ENCODE assay signal across 8 mouse cellular contexts in the genomic region with DNA sequence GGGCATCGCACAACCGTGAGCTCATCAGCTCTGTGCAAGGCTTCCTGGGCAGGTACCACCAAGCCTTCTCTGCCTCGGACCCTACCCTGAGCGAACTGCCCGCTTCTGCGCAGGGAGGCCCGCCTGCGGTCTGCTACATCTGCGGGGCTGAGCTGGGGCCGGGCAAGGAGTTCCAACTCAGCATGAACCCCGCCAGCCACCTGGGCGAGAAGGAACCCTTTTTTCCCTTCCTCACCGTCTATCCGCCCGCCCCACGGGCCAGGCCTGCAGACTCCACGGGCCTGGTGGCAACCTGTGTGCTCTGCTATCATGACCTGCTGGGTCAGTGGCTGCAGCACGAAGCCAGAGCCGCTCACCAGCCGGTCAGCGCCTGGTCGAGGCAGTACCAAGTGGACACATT. TPM values are rescaled to one million over a fixed set of nuclear protein-coding genes. Genes with fewer than 3 reads are reported as not detected.
DNase-seq lines count a peak whose midpoint lies in the region; ATAC-seq and TF ChIP-seq lines count a peak whose summit lies in the region.

No protein-coding gene starts in this region.

- no peak overlapping the region for H3K27ac ChIP-seq in left cerebral cortex, adult 2 months
- H3K27ac ChIP-seq in embryonic facial prominence, embryonic 13.5 days: peak overlapping the region; percentile 45; the same call in 1 of the 2 replicates
- H3K27ac ChIP-seq in intestine, embryonic 15.5 days: no peak overlapping the region; the same call in 1 of the 2 replicates
- H3K27ac ChIP-seq in neural tube, embryonic 13.5 days (replicated peaks): no peak overlapping the region

- intact Hi-C loops in left cerebral cortex, adult 2 months (cut with DNase I): no loop called here
- intact Hi-C loops in left cerebral cortex, postnatal 4 days (cut with DNase I): no loop called here

- H3K4me2 ChIP-seq in embryonic facial prominence, embryonic 13.5 days: peak overlapping the region; percentile 97
- H3K4me2 ChIP-seq in intestine, embryonic 15.5 days (replicated peaks): peak overlapping the region; percentile 97
- peak overlapping the region; percentile 82 for H3K4me2 ChIP-seq in neural tube, embryonic 13.5 days

- peak overlapping the region; percentile 84 for H3K9ac ChIP-seq in embryonic facial prominence, embryonic 13.5 days
- H3K9ac ChIP-seq in intestine, embryonic 15.5 days: peak overlapping the region; percentile 59
- peak overlapping the region; percentile 82 for H3K9ac ChIP-seq in neural tube, embryonic 13.5 days

- no peak for TF ChIP-seq CTCF in left cerebral cortex, adult 2 months (IDR thresholded peaks at IDR 0.05)

- H3K4me3 ChIP-seq in left cerebral cortex, adult 2 months: peak overlapping the region; percentile 47
- peak overlapping the region; percentile 77 for H3K4me3 ChIP-seq in embryonic facial prominence, embryonic 13.5 days
- H3K4me3 ChIP-seq in intestine, embryonic 15.5 days (replicated peaks): peak overlapping the region; percentile 67
- peak overlapping the region; percentile 63 for H3K4me3 ChIP-seq in neural tube, embryonic 13.5 days

- DNase-seq in left cerebral cortex, adult 2 months (ENCODE audit: extremely low spot score in 1 of 2, low spot score in 2 of 2): no peak
- DNase-seq in left cerebral cortex, postnatal 4 days: no peak
- no peak for DNase-seq in thymus, postnatal 0 days (ENCODE audit: low spot score)
- no peak for DNase-seq in cerebellum, adult 11-12 months

- H3K27me3 ChIP-seq in embryonic facial prominence, embryonic 13.5 days: 0 out of 2 replicates have a peak, but pooled peaks cover 9% of the 10 kb centered on the region
- H3K27me3 ChIP-seq in intestine, embryonic 15.5 days (replicated peaks): peaks cover 11% of the 10 kb centered on the region; the same call in 1 of the 2 replicates
- H3K27me3 ChIP-seq in neural tube, embryonic 13.5 days: peaks cover 25% of the 10 kb centered on the region

- peaks cover 89% of the 10 kb centered on the region for H3K4me1 ChIP-seq in embryonic facial prominence, embryonic 13.5 days
- H3K4me1 ChIP-seq in intestine, embryonic 15.5 days (replicated peaks): peaks cover 84% of the 10 kb centered on the region
- peaks cover 93% of the 10 kb centered on the region for H3K4me1 ChIP-seq in neural tube, embryonic 13.5 days (replicated peaks)

- no peak for ATAC-seq in embryonic facial prominence, embryonic 13.5 days (ENCODE audit: insufficient number of reproducible peaks, insufficient read depth, low FRiP score, low TSS enrichment, low read depth)
- ATAC-seq in intestine, embryonic 15.5 days: no peak
- ATAC-seq in neural tube, embryonic 13.5 days (ENCODE audit: low read depth): no peak
- no peak for ATAC-seq in erythroid progenitor cell, adult 5-6 weeks (replicated peaks; ENCODE audit: low FRiP score, poor library complexity, severe bottlenecking)

- H3K9me3 ChIP-seq in embryonic facial prominence, embryonic 13.5 days: no peaks in the 10 kb centered on the region
- H3K9me3 ChIP-seq in intestine, embryonic 15.5 days: no peaks in the 10 kb centered on the region
- no peaks in the 10 kb centered on the region for H3K9me3 ChIP-seq in neural tube, embryonic 13.5 days

- WGBS in embryonic facial prominence, embryonic 13.5 days: 10% methylated on average over 22 of the region's 22 CpGs
- 22% methylated on average over 22 of the region's 22 CpGs for WGBS in intestine, embryonic 15.5 days
- WGBS in neural tube, embryonic 13.5 days: 8% methylated on average over 22 of the region's 22 CpGs

- H3K36me3 ChIP-seq in embryonic facial prominence, embryonic 13.5 days: no peaks in the 10 kb centered on the region
- no peaks in the 10 kb centered on the region for H3K36me3 ChIP-seq in intestine, embryonic 15.5 days
- H3K36me3 ChIP-seq in neural tube, embryonic 13.5 days: no peaks in the 10 kb centered on the region

RNA-seq across cellular contexts. Expression of gene Gse1, which starts 1.8 kb away (rescaled TPM):
- 100 to 1,000 TPM in 1 of 2 experiments, 10 to 100 TPM in 1; 77.7 to 105 TPM for total RNA-seq in left cerebral cortex, adult 2 months (2021)
- 10 to 100 TPM; 57.4 to 59.3 TPM for total RNA-seq in left cerebral cortex, postnatal 4 days (2021)
- polyA plus RNA-seq in embryonic facial prominence, embryonic 13.5 days (2015; fragmentation: Nextera tagmentation; extraction: Ambion mirVana): 6.4 and 8.6 TPM in 2 replicates
- 7.9 and 9.6 TPM in 2 replicates for polyA plus RNA-seq in intestine, embryonic 15.5 days (2015; fragmentation: Nextera tagmentation; extraction: Ambion mirVana)
- polyA plus RNA-seq in neural tube, embryonic 13.5 days (2015; fragmentation: Nextera tagmentation; extraction: Ambion mirVana): 17.0 and 17.1 TPM in 2 replicates
- polyA plus RNA-seq in thymus, postnatal 0 days (2015; fragmentation: Nextera tagmentation; extraction: Ambion mirVana): 26.3 and 35.9 TPM in 2 replicates
- 134 and 153 TPM in 2 replicates for total RNA-seq in erythroid progenitor cell, adult 5-6 weeks (2015; ENCODE audit: low replicate concordance)
- 105 and 130 TPM in 2 replicates for total RNA-seq in erythroid progenitor cell, adult 5-6 weeks (2017; ENCODE audit: low replicate concordance)

RNA-seq across cellular contexts. Expression of gene Fam92b, which starts 52.8 kb away (rescaled TPM):
- total RNA-seq in left cerebral cortex, adult 2 months (2021): 1 to 10 TPM in 1 of 2 experiments, under 1 TPM in 1; 0.68 to 1.0 TPM
- total RNA-seq in left cerebral cortex, postnatal 4 days (2021): not detected
- polyA plus RNA-seq in embryonic facial prominence, embryonic 13.5 days (2015; fragmentation: Nextera tagmentation; extraction: Ambion mirVana): 1.3 and 1.7 TPM in 2 replicates
- 0.78 and 0.93 TPM in 2 replicates for polyA plus RNA-seq in intestine, embryonic 15.5 days (2015; fragmentation: Nextera tagmentation; extraction: Ambion mirVana)
- 2.3 and 2.7 TPM in 2 replicates for polyA plus RNA-seq in neural tube, embryonic 13.5 days (2015; fragmentation: Nextera tagmentation; extraction: Ambion mirVana)
- 0.21 and 0.34 TPM in 2 replicates for polyA plus RNA-seq in thymus, postnatal 0 days (2015; fragmentation: Nextera tagmentation; extraction: Ambion mirVana)
- not detected in 2 replicates for total RNA-seq in erythroid progenitor cell, adult 5-6 weeks (2015; ENCODE audit: low replicate concordance)
- total RNA-seq in erythroid progenitor cell, adult 5-6 weeks (2017; ENCODE audit: low replicate concordance): not detected in 2 replicates
